Mouse (Mus musculus) MEL (cell line): Measurements from ENCODE around the gene Apex2. TPM values are rescaled to one million over a fixed set of nuclear protein-coding genes. Genes with fewer than 3 reads are reported as not detected.

Experiments
- DNase-seq: peaks from one replicate; pipeline ENCODE4 v3.0.0; 2011; ENCODE audit warnings: low read depth, low spot score
- H3K27ac ChIP-seq: 2 replicates; pipeline ENCODE4 v1.5.1; 2012; ENCODE audit warnings: low read depth, mild to moderate bottlenecking, control low read depth, low read length, moderate library complexity; ENCODE audit not compliant: control insufficient read depth
- H3K27me3 ChIP-seq, 2 experiments: fragments of 150-350 bp in 1 of 2; sonication (generic) in 1 of 2; 2 replicates each; pipeline ENCODE4 v1.6.1; 2012; ENCODE audit warnings: low read length in 2 of 2, mild to moderate bottlenecking in 2 of 2, improper control_type of control experiment in 1 of 2, moderate library complexity in 1 of 2; ENCODE audit not compliant: insufficient read depth in 2 of 2, control insufficient read depth in 1 of 2
- H3K36me3 ChIP-seq, 2 experiments: 2 replicates each; pipeline ENCODE4 v1.6.1; 2012 to 2014; ENCODE audit warnings: low read length in 2 of 2, improper control_type of control experiment in 1 of 2, inconsistent platforms in 1 of 2, mild to moderate bottlenecking in 1 of 2; ENCODE audit not compliant: insufficient read depth in 2 of 2, control insufficient read depth in 1 of 2
- H3K4me1 ChIP-seq, 2 experiments: fragments of 150-350 bp in 1 of 2; sonication (generic) in 1 of 2; 2 replicates each; pipeline ENCODE4 v1.6.1; 2012; ENCODE audit warnings: low read length in 2 of 2, improper control_type of control experiment in 1 of 2, mild to moderate bottlenecking in 1 of 2; ENCODE audit not compliant: insufficient read depth in 2 of 2, control insufficient read depth in 1 of 2
- H3K4me3 ChIP-seq, 2 experiments: fragments of 150-350 bp in 1 of 2; sonication (generic) in 1 of 2; 2 replicates each; pipeline ENCODE4 v1.5.1; 2012; ENCODE audit warnings: low read depth in 2 of 2, low read length in 2 of 2, mild to moderate bottlenecking in 2 of 2, moderate library complexity in 2 of 2, control low read depth in 1 of 2, improper control_type of control experiment in 1 of 2; ENCODE audit not compliant: control insufficient read depth in 1 of 2, insufficient read depth in 1 of 2
- H3K79me2 ChIP-seq: 2 replicates; pipeline ENCODE4 v1.6.1; 2012; ENCODE audit warnings: mild to moderate bottlenecking, low read length, moderate library complexity; ENCODE audit not compliant: control insufficient read depth, poor library complexity, insufficient read depth
- H3K9ac ChIP-seq: 2 replicates; pipeline ENCODE4 v1.6.1; 2012; ENCODE audit warnings: low read depth, mild to moderate bottlenecking, control low read depth, low read length, moderate library complexity; ENCODE audit not compliant: control insufficient read depth, poor library complexity, severe bottlenecking
- H3K9me3 ChIP-seq: fragments of 150-350 bp; sonication (generic); replicated peaks from 2 replicates; pipeline ENCODE4 v1.6.1; 2012; ENCODE audit warnings: mild to moderate bottlenecking, low read length, improper control_type of control experiment, moderate library complexity; ENCODE audit not compliant: insufficient read depth
- BHLHE40 ChIP-seq: IDR thresholded peaks from 2 replicates; pipeline ENCODE4 v1.6.1; 2012; ENCODE audit warnings: low read depth, mild to moderate bottlenecking, inconsistent platforms, low read length, improper control_type of control experiment, borderline replicate concordance
- CHD1 ChIP-seq: IDR thresholded peaks from 2 replicates; pipeline ENCODE4 v1.6.1; 2012; ENCODE audit warnings: low read depth, mild to moderate bottlenecking, inconsistent platforms, low read length, improper control_type of control experiment
- CTCF ChIP-seq, 3 experiments: IDR thresholded peaks in 2 of 3; conservative IDR thresholded peaks in 1 of 3; 2 replicates each; pipeline ENCODE4 v1.5.1; 2011 to 2012; ENCODE audit warnings: low read length in 3 of 3, low read depth in 2 of 3, mild to moderate bottlenecking in 2 of 3, improper control_type of control experiment in 1 of 3, inconsistent platforms in 1 of 3, mixed read lengths in 1 of 3, moderate library complexity in 1 of 3; ENCODE audit not compliant: control insufficient read depth in 1 of 3, insufficient read depth in 1 of 3, poor library complexity in 1 of 3, severe bottlenecking in 1 of 3
- EP300 ChIP-seq, 2 experiments: IDR thresholded peaks; 2 replicates each; pipeline ENCODE4 v1.6.1; 2011; ENCODE audit warnings: improper control_type of control experiment in 2 of 2, low read length in 2 of 2, low read depth in 1 of 2, mild to moderate bottlenecking in 1 of 2
- ETS1 ChIP-seq: IDR thresholded peaks from 2 replicates; pipeline ENCODE4 v1.6.1; 2012; ENCODE audit warnings: low read depth, mild to moderate bottlenecking, inconsistent platforms, low read length, improper control_type of control experiment, moderate library complexity
- GATA1 ChIP-seq: IDR thresholded peaks from 2 replicates; pipeline ENCODE4 v1.6.1; 2011; ENCODE audit warnings: low read depth, low read length, improper control_type of control experiment
- MAFK ChIP-seq: IDR thresholded peaks from 2 replicates; pipeline ENCODE4 v1.6.1; 2011; ENCODE audit warnings: low read depth, mild to moderate bottlenecking, low read length, improper control_type of control experiment, borderline replicate concordance
- MAX ChIP-seq: IDR thresholded peaks from 2 replicates; pipeline ENCODE4 v1.6.1; 2011; ENCODE audit warnings: low read length, improper control_type of control experiment
- MAZ ChIP-seq: IDR thresholded peaks from 2 replicates; pipeline ENCODE4 v1.6.1; 2012; ENCODE audit warnings: low read depth, mild to moderate bottlenecking, inconsistent platforms, low read length, improper control_type of control experiment
- MXI1 ChIP-seq: IDR thresholded peaks from 2 replicates; pipeline ENCODE4 v1.6.1; 2011; ENCODE audit warnings: mild to moderate bottlenecking, low read depth, low read length, improper control_type of control experiment
- MYB ChIP-seq: IDR thresholded peaks from 2 replicates; pipeline ENCODE4 v1.6.1; 2011; ENCODE audit warnings: mild to moderate bottlenecking, low read depth, low read length, improper control_type of control experiment
- MYC ChIP-seq: IDR thresholded peaks from 2 replicates; pipeline ENCODE4 v1.6.1; 2011; ENCODE audit warnings: low read depth, mild to moderate bottlenecking, low read length, improper control_type of control experiment, moderate library complexity
- NRF1 ChIP-seq: IDR thresholded peaks from 2 replicates; pipeline ENCODE4 v1.6.1; 2014; ENCODE audit warnings: low read depth, mild to moderate bottlenecking, inconsistent platforms, low read length, improper control_type of control experiment, moderate library complexity; ENCODE audit not compliant: poor library complexity, insufficient read depth, severe bottlenecking
- RCOR1 ChIP-seq: IDR thresholded peaks from 2 replicates; pipeline ENCODE4 v1.6.1; 2012; ENCODE audit warnings: low read depth, mild to moderate bottlenecking, inconsistent platforms, low read length, improper control_type of control experiment
- SIN3A ChIP-seq: IDR thresholded peaks from 2 replicates; pipeline ENCODE4 v1.6.1; 2012; ENCODE audit warnings: low read length, improper control_type of control experiment, inconsistent platforms
- SMC3 ChIP-seq: IDR thresholded peaks from 2 replicates; pipeline ENCODE4 v1.6.1; 2011; ENCODE audit warnings: low read depth, low read length, improper control_type of control experiment
- TAL1 ChIP-seq: IDR thresholded peaks from 2 replicates; pipeline ENCODE4 v1.6.1; 2012; ENCODE audit warnings: mild to moderate bottlenecking, inconsistent platforms, low read length, moderate library complexity, mixed read lengths
- TBP ChIP-seq: IDR thresholded peaks from 2 replicates; pipeline ENCODE4 v1.8.0; 2011; ENCODE audit warnings: low read depth, low read length, improper control_type of control experiment
- TCF12 ChIP-seq: IDR thresholded peaks from 2 replicates; pipeline ENCODE4 v1.6.1; 2014; ENCODE audit warnings: low read depth, mild to moderate bottlenecking, inconsistent platforms, low read length, improper control_type of control experiment, moderate library complexity
- UBTF ChIP-seq: IDR thresholded peaks from 2 replicates; pipeline ENCODE4 v1.6.1; 2012; ENCODE audit warnings: low read depth, mild to moderate bottlenecking, inconsistent platforms, low read length, improper control_type of control experiment, moderate library complexity, borderline replicate concordance; ENCODE audit not compliant: insufficient read depth
- polyA plus RNA-seq, 2 experiments: library from polyadenylated mRNA; stranded (reverse) in 1 of 2; unstranded in 1 of 2; fragments of >175 nt in 1 of 2; fragments of >200 nt in 1 of 2; gene quantifications; 2 replicates each; pipeline versions ENCODE4 v1.2.1 to v1.2.4; 2012; ENCODE audit warnings: low replicate concordance in 2 of 2, low read depth in 1 of 2; ENCODE audit not compliant: insufficient read length in 2 of 2, insufficient read depth in 1 of 2, missing spikeins in 1 of 2
- total RNA-seq: library from RNA; depleted of rRNA; stranded (reverse); fragments of 300-350 nt; gene quantifications from 2 replicates; pipeline ENCODE4 v1.2.3, GENCODE M21; 2012

Gene Apex2
- total and polyA plus RNA-seq, 3 experiments, result 11.5 to 23.4 TPM; not detected in 1

GRCm38 (mm10) chrX:150551986-150552385 is 37.7 kb downstream of the Apex2 start:
- peak overlapping the region; percentile 61 for H3K27ac ChIP-seq
- H3K27me3 ChIP-seq, result no peaks in the 10 kb centered on the region
- H3K9me3 ChIP-seq, result no peaks in the 10 kb centered on the region
- H3K79me2 ChIP-seq, result no peaks in the 10 kb centered on the region
- H3K4me1 ChIP-seq, result peaks cover 28 to 44% of the 10 kb centered on the region in 2 experiments
- no peak for DNase-seq
- no peak overlapping the region; the same call in 1 of the 2 replicates for H3K9ac ChIP-seq
- no peak for TF ChIP-seq BHLHE40
- no peak for TF ChIP-seq TAL1
- TF ChIP-seq MYB, result no peak
- TF ChIP-seq SMC3, result no peak
- TF ChIP-seq SIN3A, result no peak
- TF ChIP-seq MXI1, result no peak
- TF ChIP-seq RCOR1, result no peak
- no peak for TF ChIP-seq UBTF
- TF ChIP-seq MAZ, result no peak
- no peak overlapping the region for H3K4me3 ChIP-seq
- peaks cover 1 to 67% of the 10 kb centered on the region in 2 experiments; a peak in 3 of 4 replicates for H3K36me3 ChIP-seq

GRCm38 (mm10) chrX:150549639-150550038 is 40.0 kb downstream of the Apex2 start:
- Histone ChIP-seq H3K4me3 (no peak overlapping the region), H3K4me1 (peaks cover 34 to 44% of the 10 kb centered on the region in 2 experiments), H3K9ac (no peak overlapping the region), H3K27ac (peak overlapping the region; percentile 100), H3K36me3 (peaks cover 0 to 70% of the 10 kb centered on the region in 2 experiments; a peak in 3 of 4 replicates), H3K9me3 (no peaks in the 10 kb centered on the region), H3K79me2 (no peaks in the 10 kb centered on the region), H3K27me3 (no peaks in the 10 kb centered on the region)
- TF ChIP-seq RCOR1, result peak; percentile 92
- 0 out of 2 replicates have a peak, but pooled peaks have one; percentile 17 for TF ChIP-seq TBP
- TF ChIP-seq EP300 (IDR thresholded peaks at IDR 0.05; ENCODE audit: low read depth in 1 of 2, low read length in 2 of 2), result peak; percentile 98
- TF ChIP-seq SIN3A, result peak; percentile 78
- peak; percentile 99 for TF ChIP-seq TCF12
- TF ChIP-seq MYC, result 0 out of 2 replicates have a peak, but pooled peaks have one; percentile 16
- peak; percentile 98 for TF ChIP-seq GATA1
- no peak for TF ChIP-seq CTCF (IDR thresholded peaks at IDR 0.05 in 2 of 3, conservative IDR thresholded peaks at IDR 0.05 in 1 of 3; ENCODE audit: control insufficient read depth in 1 of 3, insufficient read depth in 1 of 3, low read depth in 2 of 3, low read length in 3 of 3, poor library complexity in 1 of 3, severe bottlenecking in 1 of 3)
- TF ChIP-seq TAL1, result peak; percentile 100
- TF ChIP-seq CHD1, result no peak
- no peak for TF ChIP-seq MAX
- peak; percentile 37 for TF ChIP-seq MYB
- peak; percentile 65; the same call in 1 of the 2 replicates for TF ChIP-seq MAFK
- 0 out of 2 replicates have a peak, but pooled peaks have one; percentile 13 for TF ChIP-seq NRF1
- no peak; the same call in 1 of the 2 replicates for TF ChIP-seq MXI1
- TF ChIP-seq ETS1, result peak; percentile 97
- DNase-seq, result peak; percentile 94
